Mouse (Mus musculus): Measurements from ENCODE around the gene Syna. TPM values are rescaled to one million over a fixed set of nuclear protein-coding genes. Genes with fewer than 3 reads are reported as not detected.

Syna gene
- total RNA-seq (2014; rRNA removed) (not detected in 2 replicates), polyA plus RNA-seq (2015; fragmentation: Nextera tagmentation; extraction: Ambion mirVana) (0.55 and 0.97 TPM in 2 replicates)

DNA sequence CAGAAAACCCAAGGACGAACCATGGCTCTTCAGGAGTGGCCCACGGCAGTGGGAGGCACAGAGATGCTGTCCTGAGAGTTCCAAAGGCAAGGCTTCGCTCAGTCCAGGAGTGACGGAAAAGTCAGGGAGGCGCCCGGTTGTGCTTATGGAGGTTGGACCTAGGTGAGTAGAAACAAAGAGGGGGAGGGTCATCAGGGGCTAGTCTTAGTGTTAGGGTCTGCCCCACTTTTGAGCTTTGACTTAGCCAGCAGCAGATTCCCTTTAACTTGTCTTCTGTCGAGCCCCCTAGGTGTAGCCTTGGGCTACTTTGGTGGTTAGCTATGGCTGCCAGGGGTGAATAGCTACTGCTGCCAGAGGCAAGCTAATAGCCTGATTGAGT lies at the start of gene Syna:
Gene Syna, minus strand, starts transcription at position 101 of the 379 bp plus-strand sequence.
- Histone ChIP-seq H3K9ac (no peak within 1 kb of the TSS), H3K36me3 (ENCODE audit: insufficient read depth) (no peaks in the 10 kb centered on the region), H3K4me1 (ENCODE audit: insufficient read depth) (no peaks in the 10 kb centered on the region), H3K4me3 (ENCODE audit: low read depth, low read length) (no peak within 1 kb of the TSS), H3K27me3 (ENCODE audit: insufficient read depth, low read length) (no peaks in the 10 kb centered on the region), H3K4me2 (ENCODE audit: low read depth) (no peak within 1 kb of the TSS), H3K9me3 (ENCODE audit: low read length) (no peaks in the 10 kb centered on the region), H3K27ac (ENCODE audit: low read depth, low read length) (no peak within 1 kb of the TSS)
- 91% methylated on average over 7 of the region's 7 CpGs for WGBS
- ATAC-seq (no peak), DNase-seq (no peak)
- TF ChIP-seq CTCF (IDR thresholded peaks at IDR 0.05; ENCODE audit: low read depth): no peak

DNA sequence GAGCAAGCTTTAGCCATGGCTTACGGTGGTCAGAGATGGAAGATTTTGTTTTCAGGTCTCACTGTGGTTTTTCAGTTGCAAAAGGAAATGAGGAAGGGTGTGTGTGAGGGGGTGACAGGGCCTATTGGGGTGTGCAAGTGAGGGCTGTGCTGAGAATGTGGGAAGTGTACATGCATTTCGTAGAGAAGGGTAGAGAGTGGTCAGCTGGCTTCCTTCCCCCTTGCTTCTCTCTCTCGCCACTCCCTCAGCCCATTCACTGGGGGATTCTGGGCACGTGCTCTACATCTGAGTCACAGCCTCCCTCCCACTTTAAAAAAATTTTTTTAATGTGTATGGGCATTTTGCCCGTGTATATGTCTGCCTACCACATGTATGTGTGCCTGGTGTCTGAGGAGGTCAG lies 47.1 kb upstream of the Syna start:
- no peaks in the 10 kb centered on the region for H3K27me3 ChIP-seq (ENCODE audit: insufficient read depth, low read length)
- TF ChIP-seq CTCF (IDR thresholded peaks at IDR 0.05; ENCODE audit: low read depth): no peak
- no peaks in the 10 kb centered on the region for H3K4me1 ChIP-seq (ENCODE audit: insufficient read depth)
- H3K9ac ChIP-seq: no peak overlapping the region
- no peaks in the 10 kb centered on the region for H3K36me3 ChIP-seq (ENCODE audit: insufficient read depth)
- no peaks in the 10 kb centered on the region for H3K9me3 ChIP-seq (ENCODE audit: low read length)
- no peak for ATAC-seq
- no peak overlapping the region for H3K4me2 ChIP-seq (ENCODE audit: low read depth)
- DNase-seq: no peak
- H3K27ac ChIP-seq (ENCODE audit: low read depth, low read length): no peak overlapping the region
- no peak overlapping the region for H3K4me3 ChIP-seq (ENCODE audit: low read depth, low read length)
- WGBS: 77% methylated on average over 5 of the region's 5 CpGs

- H3K4me1 ChIP-seq (ENCODE audit: insufficient read depth): no peaks in the 10 kb centered on the region
- no peak for TF ChIP-seq CTCF (IDR thresholded peaks at IDR 0.05; ENCODE audit: low read depth)
- H3K36me3 ChIP-seq (ENCODE audit: insufficient read depth): no peaks in the 10 kb centered on the region
- H3K9ac ChIP-seq: no peak overlapping the region
- H3K9me3 ChIP-seq (ENCODE audit: low read length): no peaks in the 10 kb centered on the region
- H3K27me3 ChIP-seq (ENCODE audit: insufficient read depth, low read length): no peaks in the 10 kb centered on the region
- H3K27ac ChIP-seq (ENCODE audit: low read depth, low read length): no peak overlapping the region
- no peak overlapping the region for H3K4me2 ChIP-seq (ENCODE audit: low read depth)
- ATAC-seq: no peak
- DNase-seq: no peak
- H3K4me3 ChIP-seq (ENCODE audit: low read depth, low read length): no peak overlapping the region
These were observed 46.3 kb upstream of the Syna start for GRCm38 (mm10) chr5:134606314-134606713.

DNA sequence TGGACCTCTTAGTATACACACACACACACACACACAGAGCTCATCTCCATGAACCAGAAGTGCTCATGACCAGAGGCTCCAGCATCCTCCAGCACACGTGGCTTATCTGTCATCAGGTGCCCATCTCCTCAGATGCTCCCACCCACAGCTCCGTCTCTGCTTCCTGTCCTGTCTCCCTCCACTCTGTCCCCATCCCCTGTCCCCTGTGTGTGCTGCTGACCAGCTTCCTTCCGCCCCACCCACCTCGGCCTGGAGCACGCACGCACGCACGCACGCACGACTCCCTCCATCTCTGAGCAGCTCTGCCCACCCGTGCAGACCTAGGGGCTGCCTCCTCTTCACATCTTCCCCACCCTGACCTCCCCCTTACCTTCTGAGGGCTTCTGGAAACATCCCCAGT lies 44.4 kb upstream of the Syna start:
- ATAC-seq: no peak
- Histone ChIP-seq H3K36me3 (ENCODE audit: insufficient read depth) (peaks cover 10% of the 10 kb centered on the region), H3K9me3 (ENCODE audit: low read length) (no peaks in the 10 kb centered on the region), H3K4me1 (ENCODE audit: insufficient read depth) (no peaks in the 10 kb centered on the region), H3K4me3 (ENCODE audit: low read depth, low read length) (no peak overlapping the region), H3K4me2 (ENCODE audit: low read depth) (no peak overlapping the region), H3K27me3 (ENCODE audit: insufficient read depth, low read length) (no peaks in the 10 kb centered on the region), H3K9ac (no peak overlapping the region), H3K27ac (ENCODE audit: low read depth, low read length) (no peak overlapping the region)
- no peak for TF ChIP-seq CTCF (IDR thresholded peaks at IDR 0.05; ENCODE audit: low read depth)
- WGBS: 90% methylated on average over 11 of the region's 11 CpGs
- no peak for DNase-seq

DNA sequence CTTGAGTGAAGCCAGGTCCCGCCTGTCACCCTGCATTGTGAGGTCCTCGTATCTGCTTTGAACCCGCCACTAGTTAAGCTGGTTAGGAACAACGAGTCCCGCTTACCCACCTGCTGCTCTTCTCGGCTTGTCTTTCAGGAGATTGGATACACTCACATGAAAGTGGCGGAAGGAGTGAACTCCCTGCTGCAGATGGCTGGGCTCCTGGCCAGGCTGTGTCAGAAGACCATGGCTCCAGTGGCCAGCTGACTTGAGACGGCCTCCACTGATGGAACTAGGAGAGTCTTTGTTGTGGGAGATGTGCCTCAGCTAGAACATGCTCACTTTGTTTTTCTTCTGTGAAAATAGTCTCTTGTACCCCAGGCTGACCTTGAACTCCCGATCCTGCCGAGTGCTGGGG lies 37.7 kb upstream of the Syna start:
- Histone ChIP-seq H3K9me3 (ENCODE audit: low read length) (no peaks in the 10 kb centered on the region), H3K9ac (no peak overlapping the region), H3K4me2 (ENCODE audit: low read depth) (no peak overlapping the region), H3K27ac (ENCODE audit: low read depth, low read length) (no peak overlapping the region), H3K4me3 (ENCODE audit: low read depth, low read length) (no peak overlapping the region), H3K4me1 (ENCODE audit: insufficient read depth) (no peaks in the 10 kb centered on the region), H3K27me3 (ENCODE audit: insufficient read depth, low read length) (no peaks in the 10 kb centered on the region), H3K36me3 (ENCODE audit: insufficient read depth) (peaks cover 62% of the 10 kb centered on the region)
- 60% methylated on average over 10 of the region's 10 CpGs for WGBS
- TF ChIP-seq CTCF (IDR thresholded peaks at IDR 0.05; ENCODE audit: low read depth): no peak
- DNase-seq (no peak), ATAC-seq (0 out of 2 replicates have a peak, but pooled peaks have one; percentile 10)

DNA sequence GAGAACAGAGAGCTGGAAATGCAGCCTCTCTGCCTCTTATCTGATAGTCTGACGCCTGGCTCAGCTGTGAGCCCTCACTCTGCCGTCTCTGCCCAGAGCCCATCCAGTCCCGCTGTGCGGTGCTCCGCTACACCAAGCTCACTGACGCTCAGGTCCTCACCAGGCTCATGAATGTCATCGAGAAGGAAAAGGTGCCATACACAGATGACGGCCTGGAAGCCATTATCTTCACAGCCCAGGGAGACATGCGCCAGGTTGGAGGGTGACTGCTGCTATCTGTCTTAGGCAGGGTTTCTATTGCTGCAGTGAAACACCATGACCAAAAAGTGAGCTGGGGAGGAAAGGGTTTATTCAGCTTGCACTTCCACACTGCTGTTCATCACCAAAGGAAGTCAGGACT lies 33.1 kb upstream of the Syna start:
- no peaks in the 10 kb centered on the region for H3K4me1 ChIP-seq (ENCODE audit: insufficient read depth)
- ATAC-seq: no peak
- H3K27ac ChIP-seq (ENCODE audit: low read depth, low read length): no peak overlapping the region
- no peaks in the 10 kb centered on the region for H3K27me3 ChIP-seq (ENCODE audit: insufficient read depth, low read length)
- DNase-seq: no peak
- H3K36me3 ChIP-seq (ENCODE audit: insufficient read depth): peaks cover 72% of the 10 kb centered on the region
- no peak for TF ChIP-seq CTCF (IDR thresholded peaks at IDR 0.05; ENCODE audit: low read depth)
- no peak overlapping the region for H3K4me2 ChIP-seq (ENCODE audit: low read depth)
- H3K4me3 ChIP-seq (ENCODE audit: low read depth, low read length): no peak overlapping the region
- H3K9ac ChIP-seq: no peak overlapping the region
- WGBS: 86% methylated on average over 9 of the region's 9 CpGs
- H3K9me3 ChIP-seq (ENCODE audit: low read length): no peaks in the 10 kb centered on the region

- no peak overlapping the region for H3K27ac ChIP-seq (ENCODE audit: low read depth, low read length)
- H3K4me2 ChIP-seq (ENCODE audit: low read depth): no peak overlapping the region
- no peak for DNase-seq
- TF ChIP-seq CTCF (IDR thresholded peaks at IDR 0.05; ENCODE audit: low read depth): no peak
- H3K4me1 ChIP-seq (ENCODE audit: insufficient read depth): no peaks in the 10 kb centered on the region
- H3K4me3 ChIP-seq (ENCODE audit: low read depth, low read length): no peak overlapping the region
- no peak overlapping the region for H3K9ac ChIP-seq
- peaks cover 68% of the 10 kb centered on the region for H3K36me3 ChIP-seq (ENCODE audit: insufficient read depth)
- no peaks in the 10 kb centered on the region for H3K9me3 ChIP-seq (ENCODE audit: low read length)
- no peaks in the 10 kb centered on the region for H3K27me3 ChIP-seq (ENCODE audit: insufficient read depth, low read length)
- ATAC-seq: no peak
- WGBS: 85% methylated on average over 11 of the region's 11 CpGs
These were observed 32.1 kb upstream of the Syna start for GRCm38 (mm10) chr5:134592026-134592581.

Data from forebrain, postnatal 0 days (tissue).